In the genomic region with DNA sequence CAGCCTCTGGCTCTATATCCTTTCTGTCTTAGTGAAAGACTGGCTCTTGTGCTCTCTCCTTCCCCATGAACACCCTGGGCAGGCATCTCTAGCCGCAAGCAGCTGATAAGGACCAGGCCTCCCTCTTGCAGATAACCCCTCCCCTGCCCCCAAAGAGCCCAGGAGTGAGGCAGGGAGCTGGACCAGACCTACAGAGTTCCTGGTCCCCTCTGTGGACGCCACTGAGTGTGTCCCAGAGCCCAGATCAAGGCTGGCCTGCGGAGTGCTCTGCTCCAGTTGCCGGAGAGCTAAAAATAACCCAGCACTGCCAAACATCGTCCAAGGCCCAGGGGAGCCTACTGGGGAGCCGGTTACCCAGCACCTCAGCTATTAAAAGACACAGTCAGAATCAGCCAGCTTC, we compare ENCODE assay signal across 9 mouse cellular contexts.
DNase-seq lines count a peak whose midpoint lies in the region; ATAC-seq and TF ChIP-seq lines count a peak whose summit lies in the region.
"Had no signal": no experiment of that assay in that cellular context is flagged by ENCODE, and none has a peak within 500 bp of the region (broad histone marks: within the 10 kb centered on the region; RNA-seq: fewer than 3 reads in every experiment).

No protein-coding gene starts in this region.

- H3K4me1 ChIP-seq in hindbrain, embryonic 12.5 days, result 0 out of 2 replicates have a peak, but pooled peaks cover 3% of the 10 kb centered on the region
- no peaks in the 10 kb centered on the region for H3K4me1 ChIP-seq in hindbrain, postnatal 0 days (ENCODE audit: insufficient read depth, low read length)
- H3K4me1 ChIP-seq in kidney, embryonic 16.5 days (ENCODE audit: insufficient read depth, low read length), result 0 out of 2 replicates have a peak, but pooled peaks cover 2% of the 10 kb centered on the region

- 46% methylated on average over 6 of the region's 6 CpGs for WGBS in hindbrain, embryonic 12.5 days
- 45% methylated on average over 6 of the region's 6 CpGs for WGBS in hindbrain, postnatal 0 days
- 54% methylated on average over 6 of the region's 6 CpGs for WGBS in kidney, embryonic 16.5 days

- H3K27me3 ChIP-seq in hindbrain, embryonic 12.5 days, result no peaks in the 10 kb centered on the region
- H3K27me3 ChIP-seq in hindbrain, postnatal 0 days (ENCODE audit: insufficient read depth, low read length), result no peaks in the 10 kb centered on the region
- no peaks in the 10 kb centered on the region for H3K27me3 ChIP-seq in kidney, embryonic 16.5 days (ENCODE audit: insufficient read depth, low read length)

- 0 out of 2 replicates have a peak overlapping the region, but pooled peaks have one; percentile 5 for H3K9ac ChIP-seq in hindbrain, embryonic 12.5 days
- no peak overlapping the region for H3K9ac ChIP-seq in hindbrain, postnatal 0 days (replicated peaks; ENCODE audit: low read length)
- no peak overlapping the region for H3K9ac ChIP-seq in kidney, embryonic 16.5 days (replicated peaks; ENCODE audit: low read length)

- no peak for TF ChIP-seq CTCF in hindbrain, postnatal 0 days (IDR thresholded peaks at IDR 0.05; ENCODE audit: low read depth)

- no peak for ATAC-seq in hindbrain, embryonic 12.5 days (ENCODE audit: low FRiP score)
- no peak for ATAC-seq in hindbrain, postnatal 0 days
- peak; percentile 74 for ATAC-seq in common myeloid progenitor, adult 5-6 weeks (replicated peaks; ENCODE audit: low read depth, poor library complexity, severe bottlenecking)
- ATAC-seq in megakaryocyte-erythroid progenitor cell, adult 5-6 weeks (replicated peaks; ENCODE audit: low FRiP score, low TSS enrichment, poor library complexity, severe bottlenecking), result peak; percentile 91
- ATAC-seq in kidney, embryonic 16.5 days (ENCODE audit: low FRiP score, low TSS enrichment), result no peak

- H3K4me2 ChIP-seq in hindbrain, embryonic 12.5 days (replicated peaks), result no peak overlapping the region
- H3K4me2 ChIP-seq in hindbrain, postnatal 0 days (ENCODE audit: low read depth, low read length), result no peak overlapping the region
- H3K4me2 ChIP-seq in kidney, embryonic 16.5 days (replicated peaks; ENCODE audit: low read depth, low read length), result no peak overlapping the region

- no peaks in the 10 kb centered on the region for H3K36me3 ChIP-seq in hindbrain, embryonic 12.5 days
- no peaks in the 10 kb centered on the region for H3K36me3 ChIP-seq in hindbrain, postnatal 0 days (ENCODE audit: insufficient read depth, low read length)
- no peaks in the 10 kb centered on the region for H3K36me3 ChIP-seq in kidney, embryonic 16.5 days (ENCODE audit: insufficient read depth, low read length)

- no peak for DNase-seq in hindbrain, postnatal 0 days (ENCODE audit: low spot score)
- DNase-seq in heart, postnatal 25 days (ENCODE audit: low spot score), result peak; percentile 35
- no peak for DNase-seq in right cerebral cortex, postnatal 4 days
- DNase-seq in cerebellum, postnatal 25 days, result no peak
- DNase-seq: embryo, embryonic 11 days had no signal

- no peaks in the 10 kb centered on the region for H3K9me3 ChIP-seq in hindbrain, embryonic 12.5 days (replicated peaks)
- no peaks in the 10 kb centered on the region for H3K9me3 ChIP-seq in hindbrain, postnatal 0 days (ENCODE audit: low read length)
- H3K9me3 ChIP-seq in kidney, embryonic 16.5 days (ENCODE audit: low read length), result no peaks in the 10 kb centered on the region

- H3K27ac ChIP-seq in hindbrain, embryonic 12.5 days, result no peak overlapping the region
- H3K27ac ChIP-seq in hindbrain, postnatal 0 days, result no peak overlapping the region
- no peak overlapping the region for H3K27ac ChIP-seq in kidney, embryonic 16.5 days (ENCODE audit: low read length)

- intact Hi-C loops in heart, postnatal 25 days (cut with DNase I), result no loop called here

- H3K4me3 ChIP-seq in hindbrain, embryonic 12.5 days, result no peak overlapping the region
- H3K4me3 ChIP-seq in hindbrain, postnatal 0 days (ENCODE audit: low read length), result no peak overlapping the region
- no peak overlapping the region for H3K4me3 ChIP-seq in kidney, embryonic 16.5 days (ENCODE audit: low read length)

Comparison
In these comparisons a context has a peak if more than half of its experiments do, and no peak if none do; other contexts are left out.
1. ATAC-seq: peak in common myeloid progenitor, adult 5-6 weeks (single experiment) and megakaryocyte-erythroid progenitor cell, adult 5-6 weeks (single experiment); none in hindbrain, embryonic 12.5 days (single experiment), hindbrain, postnatal 0 days (single experiment) and kidney, embryonic 16.5 days (single experiment).